Mouse (Mus musculus) adrenal gland, adult 8-10 months (tissue): ENCODE results near the gene Gm28269. TPM values are rescaled to one million over a fixed set of nuclear protein-coding genes. Genes with fewer than 3 reads are reported as not detected.

Experiments
- DNase-seq: peaks from one replicate; pipeline ENCODE4 v3.0.0; 2022
- total RNA-seq, 4 experiments: library from RNA; stranded (reverse); gene quantifications; 2 replicates each; pipeline ENCODE4 v1.2.4; 2022

The Gm28269 gene
- not detected for total RNA-seq

- DNase-seq: no peak
Measured at GRCm38 (mm10) chrX:21744997-21745396, at the start of gene Gm28269. Gene Gm28269 (minus strand): TSS chrX:21745097.

- DNase-seq: no peak
Measured at GRCm38 (mm10) chrX:21716885-21717284, 28.0 kb downstream of the Gm28269 start.

GRCm38 (mm10) chrX:21715293-21715692 is 29.6 kb downstream of the Gm28269 start:
- no peak for DNase-seq

- DNase-seq: no peak
Measured at GRCm38 (mm10) chrX:21714829-21715228, 30.1 kb downstream of the Gm28269 start, which contains the start of gene Slc6a14. Gene Slc6a14 (plus strand): TSS chrX:21714896.

GRCm38 (mm10) chrX:21704470-21704869 is 40.4 kb downstream of the Gm28269 start:
- DNase-seq: no peak

- no peak for DNase-seq
Measured at GRCm38 (mm10) chrX:21701646-21702045, 43.3 kb downstream of the Gm28269 start.

- no peak for DNase-seq
Measured at GRCm38 (mm10) chrX:21695687-21696086, 49.2 kb downstream of the Gm28269 start.

- no peak for DNase-seq
Measured at GRCm38 (mm10) chrX:21695220-21695619, 49.7 kb downstream of the Gm28269 start.

Other genes starting within 250 kb of the Gm28269 start
- gene Slc6a14, start 30.2 kb downstream of the Gm28269 start, total RNA-seq: under 1 TPM; 0.14 to 0.55 (median 0.38) TPM